Mouse (Mus musculus) monocyte, adult 5-6 weeks (primary cell): Measurements from ENCODE around the gene Smc6. TPM values are rescaled to one million over a fixed set of nuclear protein-coding genes. Genes with fewer than 3 reads are reported as not detected.

Source experiments
- ATAC-seq: fragments of 153-309, 156-312 bp; replicated peaks from 2 replicates; pipeline ENCODE4 v1.8.0; 2017; ENCODE audit warnings: mild to moderate bottlenecking; ENCODE audit not compliant: low TSS enrichment, insufficient number of reproducible peaks, severe bottlenecking, poor library complexity, low FRiP score
- total RNA-seq: library from RNA; stranded (forward); fragments of 200-1000, 200-491, 200-594 nt; gene quantifications from 3 replicates; pipeline ENCODE4 v1.2.3, GENCODE M21; 2017

Smc6 gene
- 335 to 352 TPM (median 349 TPM) in 3 replicates for total RNA-seq

GRCm38 (mm10) chr12:11265382-11266281, at the start of gene Smc6, which contains the start of gene Gen1:
Smc6 (plus strand) TSS chr12:11265886.
Gen1 (minus strand) TSS chr12:11265801.
- ATAC-seq: peak; percentile 95

DNA sequence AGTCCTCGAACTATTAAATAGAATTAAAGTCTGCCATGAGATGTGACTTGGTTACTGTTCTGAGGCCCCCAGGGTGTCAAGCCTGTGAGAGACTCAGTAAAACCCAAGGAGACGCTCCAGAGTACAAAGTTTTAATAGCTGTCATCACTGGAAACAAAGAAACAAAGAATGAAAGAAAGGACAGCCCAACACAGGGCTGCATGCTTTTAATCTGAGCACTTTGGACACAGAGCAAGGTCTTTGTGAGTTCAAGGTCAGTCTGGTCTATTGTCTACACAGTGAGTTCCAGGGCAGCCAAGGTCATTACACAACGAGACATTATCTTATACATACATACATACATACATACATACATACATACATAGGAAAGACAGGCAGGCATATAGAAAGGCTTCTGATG, 49.2 kb upstream of the Smc6 start:
- ATAC-seq: no peak

DNA sequence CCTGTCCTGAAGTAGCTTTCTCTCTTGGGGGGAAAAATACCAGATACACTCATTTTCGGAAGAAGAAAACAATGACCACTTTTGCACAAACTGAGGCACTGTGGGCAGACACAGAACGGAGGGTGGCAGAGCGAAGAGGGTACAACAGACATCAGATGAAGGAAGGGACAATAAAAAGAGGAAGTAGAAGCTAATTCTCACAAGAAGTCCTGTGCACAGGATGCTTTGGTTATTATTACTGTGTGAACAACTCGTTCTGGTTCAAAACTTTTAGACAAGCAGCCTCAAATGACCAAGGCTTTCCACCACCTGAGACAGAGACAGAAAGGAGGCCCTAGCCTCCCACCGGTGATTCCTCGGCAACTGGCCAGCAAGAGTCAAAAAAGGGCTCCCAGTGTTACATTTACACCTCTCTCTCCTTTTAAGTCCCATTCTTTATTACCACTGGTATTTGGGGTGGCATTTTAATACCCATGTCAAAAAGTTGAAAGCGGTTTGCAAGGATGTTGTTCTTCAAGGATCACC, 47.9 kb upstream of the Smc6 start:
- ATAC-seq: peak; percentile 68

DNA sequence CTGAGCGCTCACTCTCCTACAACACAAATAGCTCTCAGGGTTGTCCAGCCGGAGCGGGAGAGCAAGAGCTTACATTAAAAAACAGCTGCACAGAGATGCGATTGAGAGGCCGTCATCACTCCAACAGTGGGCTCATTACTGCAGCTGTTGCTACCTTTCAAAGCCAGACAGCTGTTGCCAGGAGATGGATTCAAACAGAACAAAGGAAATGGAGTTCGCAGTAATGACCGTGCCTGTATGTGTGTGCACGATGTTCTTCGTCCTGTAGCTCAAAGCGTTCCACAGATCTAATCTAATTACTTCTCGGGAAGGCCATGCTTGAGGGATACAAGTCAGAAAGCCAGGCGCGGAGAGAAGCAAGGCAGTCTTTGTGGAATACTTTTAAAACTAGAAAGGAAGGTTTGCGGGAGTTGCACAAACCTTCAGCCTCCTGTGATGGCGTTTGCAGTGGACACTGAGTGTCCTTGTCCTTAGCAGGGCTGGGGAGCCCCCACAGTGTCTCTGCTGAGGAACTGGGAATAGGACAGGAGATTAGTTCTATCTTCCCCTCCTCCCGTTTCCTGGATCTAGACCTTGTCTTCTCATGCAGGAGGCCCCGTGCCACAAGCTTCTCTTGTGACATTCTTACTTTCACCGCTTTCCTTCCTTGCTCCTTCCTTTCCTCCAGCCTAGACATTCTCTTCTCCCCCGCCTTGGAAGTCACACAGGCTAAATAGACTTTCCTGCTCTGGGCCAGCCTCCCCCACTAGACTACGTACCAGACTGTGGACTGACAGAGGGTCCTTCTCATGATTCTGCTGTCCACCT, 44.0 kb upstream of the Smc6 start:
- no peak for ATAC-seq

DNA sequence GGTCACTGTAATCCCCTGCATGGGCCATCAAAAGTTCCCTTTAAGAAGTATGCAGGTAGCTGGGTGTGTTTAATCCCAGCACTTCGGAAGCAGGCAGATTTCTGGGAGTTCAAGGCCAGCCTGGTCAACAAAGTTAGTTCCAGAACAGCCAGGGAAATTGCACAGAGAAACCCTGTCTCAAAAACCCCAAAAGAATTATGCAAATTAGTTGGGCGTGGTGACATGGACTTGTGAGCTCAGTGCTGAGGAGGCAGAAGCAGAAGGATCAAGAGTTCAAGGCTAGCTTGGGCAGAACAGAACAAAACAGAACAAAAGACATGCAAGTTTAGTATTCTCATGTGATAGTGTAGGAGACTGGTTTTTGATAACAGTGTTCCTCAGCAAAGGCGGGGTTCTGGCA, 43.1 kb upstream of the Smc6 start:
- no peak for ATAC-seq

DNA sequence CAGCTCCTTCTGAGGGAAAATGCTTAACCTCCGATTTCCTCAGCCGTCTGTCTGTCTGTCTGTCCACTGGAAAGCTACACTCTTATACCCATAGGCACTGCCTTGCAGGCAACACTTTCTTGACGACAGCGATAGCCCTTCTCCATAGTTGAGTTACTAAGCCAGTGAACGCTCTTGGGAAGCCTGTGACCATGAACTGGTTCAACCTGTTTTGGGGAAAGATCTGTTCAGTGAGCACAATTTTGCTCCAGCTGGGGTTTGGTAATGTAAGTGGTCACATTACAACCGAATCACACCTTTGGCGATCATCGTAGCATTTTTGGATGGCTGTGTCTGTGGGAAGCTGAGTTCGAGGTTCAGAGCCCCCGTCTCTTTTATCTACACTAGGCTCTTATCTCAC, 42.6 kb upstream of the Smc6 start:
- no peak for ATAC-seq

DNA sequence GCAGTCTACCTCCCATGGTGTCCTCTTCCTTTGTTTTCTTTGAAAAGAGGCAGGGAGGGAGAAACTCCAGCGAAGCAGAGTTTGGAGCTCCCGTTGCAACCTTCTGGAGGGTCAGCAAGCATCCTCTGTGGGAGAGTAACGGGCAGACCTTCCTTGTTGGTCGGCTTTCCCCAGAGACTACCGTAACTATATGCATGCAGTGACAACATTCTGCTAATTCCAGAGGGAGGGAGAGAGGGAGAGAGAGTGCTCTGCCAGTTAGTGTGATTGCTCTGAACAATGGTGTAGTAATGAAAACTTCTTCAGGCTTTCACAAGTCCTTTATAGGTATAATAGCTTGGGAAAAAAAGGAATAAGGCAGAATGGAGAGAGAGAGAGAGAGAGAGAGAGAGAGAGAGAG, 41.0 kb upstream of the Smc6 start:
- no peak for ATAC-seq

DNA sequence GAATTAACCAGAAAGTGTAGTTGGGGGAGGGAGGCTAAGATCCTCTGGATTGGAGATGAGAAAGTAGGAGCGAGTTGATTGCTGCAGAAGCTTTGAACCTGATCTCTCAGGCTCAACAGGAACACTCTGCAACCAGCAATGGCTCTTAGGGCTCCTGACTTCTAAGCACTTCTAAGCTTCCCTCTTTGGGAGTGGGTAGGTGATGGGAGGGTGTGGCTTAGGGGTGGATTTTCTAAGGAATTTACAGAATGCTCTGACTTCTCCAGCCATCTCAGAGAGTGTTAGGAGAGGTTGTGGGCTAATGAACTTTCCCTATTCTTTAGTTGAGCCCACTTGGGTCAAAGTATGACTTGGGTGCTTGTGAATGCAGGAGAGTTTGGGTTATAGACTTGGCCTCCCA, 39.6 kb upstream of the Smc6 start:
- ATAC-seq: no peak

DNA sequence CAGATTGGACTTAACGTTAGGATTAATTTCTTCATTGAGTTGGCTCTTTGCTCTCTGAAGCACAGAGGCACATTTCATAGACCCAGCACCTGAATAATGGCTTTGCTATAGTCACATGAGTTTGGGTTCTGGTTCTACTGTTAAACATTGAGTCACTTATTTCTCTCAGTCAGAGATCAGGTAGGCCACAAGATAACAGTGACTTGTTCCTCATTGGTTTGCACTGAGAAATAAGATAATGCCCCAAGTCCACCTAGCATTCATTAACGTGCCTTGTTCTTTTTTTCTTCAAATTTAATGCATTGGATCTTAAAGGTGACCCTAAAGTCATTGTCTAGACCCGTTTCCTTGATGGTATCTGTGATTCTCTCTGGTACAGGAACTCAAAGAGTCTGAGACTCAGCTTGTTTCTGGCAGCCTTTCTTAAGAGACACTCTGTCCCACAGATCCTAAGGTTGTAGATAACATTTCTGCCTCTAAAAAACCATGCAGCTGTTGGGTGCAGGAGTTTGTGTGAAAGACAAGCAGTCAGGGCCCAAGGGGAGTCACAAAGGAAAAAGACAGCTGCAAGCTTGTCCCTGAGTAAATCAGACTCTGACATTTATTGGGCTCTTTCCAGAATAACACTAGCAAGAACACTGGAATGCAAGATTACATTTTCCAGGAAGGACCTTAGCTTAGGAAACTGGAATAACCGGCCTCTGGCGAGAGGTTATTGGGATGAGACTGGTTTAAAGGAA, 39.0 kb upstream of the Smc6 start:
- no peak for ATAC-seq

GRCm38 (mm10) chr12:11230267-11230666, 35.4 kb upstream of the Smc6 start:
- ATAC-seq: peak; percentile 17; the same call in 1 of the 2 replicates

GRCm38 (mm10) chr12:11235996-11236395, 29.7 kb upstream of the Smc6 start:
- ATAC-seq: no peak

GRCm38 (mm10) chr12:11247460-11247859, 18.2 kb upstream of the Smc6 start:
- ATAC-seq: no peak

- ATAC-seq: no peak
These were observed 15.4 kb upstream of the Smc6 start for GRCm38 (mm10) chr12:11250322-11250721.

- ATAC-seq: no peak
These were observed 791 bp upstream of the Smc6 start for GRCm38 (mm10) chr12:11264895-11265294.

- no peak for ATAC-seq
These were observed 748 bp downstream of the Smc6 start for GRCm38 (mm10) chr12:11266282-11266985.

DNA sequence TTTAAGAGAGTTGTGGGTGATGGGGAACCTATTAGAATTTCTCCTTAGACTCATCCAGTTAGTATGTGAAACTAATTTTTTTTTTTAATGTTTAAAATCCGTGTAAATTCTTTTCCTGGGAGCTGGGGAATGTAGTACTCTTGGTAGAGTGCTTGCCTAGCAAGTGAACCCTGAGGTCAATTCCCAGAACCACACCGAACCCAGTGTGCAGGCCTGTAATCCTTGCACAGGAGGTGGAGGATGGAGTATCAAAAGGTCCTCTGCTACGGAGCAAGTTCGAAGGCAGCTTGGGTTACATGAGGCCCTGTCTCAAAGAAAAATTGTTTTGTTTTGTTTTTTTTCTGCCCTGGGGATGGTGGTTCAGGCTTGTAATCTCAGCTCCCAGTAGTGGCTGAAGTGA, 1.3 kb downstream of the Smc6 start:
- ATAC-seq: no peak

DNA sequence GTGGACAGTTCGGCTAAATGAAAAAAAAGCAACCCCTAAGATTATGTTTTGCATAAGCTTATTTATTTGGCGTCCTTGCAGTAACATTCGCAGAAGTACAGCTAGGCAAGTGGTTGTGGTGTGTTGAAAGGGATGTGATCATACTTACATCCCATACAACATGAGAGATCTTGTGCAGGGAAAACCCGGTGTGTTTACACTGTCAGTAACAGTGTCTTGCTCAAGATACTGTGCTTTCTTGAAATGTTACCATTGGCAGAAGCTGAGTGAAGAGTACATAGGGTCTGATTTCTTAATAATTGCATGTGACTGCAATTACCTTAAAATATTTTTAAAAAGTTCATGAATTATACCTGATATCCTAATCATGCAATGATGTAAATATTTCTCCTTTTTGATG, 6.9 kb downstream of the Smc6 start:
- no peak for ATAC-seq

DNA sequence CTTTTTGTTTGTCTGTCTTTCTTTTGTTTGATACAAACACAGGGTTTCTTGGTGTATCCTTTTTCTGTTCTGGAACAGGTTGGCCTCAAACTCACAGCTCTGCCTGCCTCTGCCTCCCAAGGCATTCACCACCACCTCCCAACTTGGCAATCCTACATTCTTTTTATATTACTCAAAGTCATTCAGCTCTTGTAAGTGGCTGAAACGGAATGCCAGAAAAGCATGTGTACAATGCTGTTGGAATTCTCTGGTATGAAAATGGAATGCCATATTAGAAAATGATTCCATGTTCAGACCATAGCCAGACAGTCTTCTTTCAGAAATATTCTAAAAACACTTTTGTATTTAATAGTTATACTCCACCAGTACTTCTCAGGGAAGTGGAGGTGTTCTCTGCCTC, 7.5 kb downstream of the Smc6 start:
- no peak for ATAC-seq
